Mouse (Mus musculus) stomach, embryonic 16.5 days (tissue): ENCODE results near the gene Myh1. TPM values are rescaled to one million over a fixed set of nuclear protein-coding genes. Genes with fewer than 3 reads are reported as not detected.

Experiments
- ATAC-seq: fragments of 200-750 bp; cut with Nextera tagmentation; 2 replicates; pipeline ENCODE4 v1.8.0; 2017; ENCODE audit warnings: moderate number of reproducible peaks, moderate TSS enrichment; ENCODE audit not compliant: insufficient read depth, low FRiP score
- H3K27ac ChIP-seq: fragments of 300-500 bp; sonication (generic); 2 replicates; pipeline ENCODE4 v1.5.1; 2014; ENCODE audit warnings: low read length
- H3K27me3 ChIP-seq: fragments of 300-500 bp; sonication (generic); 2 replicates; pipeline ENCODE4 v1.6.1; 2014; ENCODE audit warnings: low read length, control low read depth, mixed read lengths; ENCODE audit not compliant: control insufficient read depth, insufficient read depth
- H3K36me3 ChIP-seq: fragments of 300-500 bp; sonication (generic); 2 replicates; pipeline ENCODE4 v1.6.1; 2014; ENCODE audit warnings: low read length; ENCODE audit not compliant: control insufficient read depth, insufficient read depth
- H3K4me1 ChIP-seq: fragments of 300-500 bp; sonication (generic); 2 replicates; pipeline ENCODE4 v1.6.1; 2014; ENCODE audit warnings: low read length, control low read depth, mixed read lengths; ENCODE audit not compliant: control insufficient read depth, insufficient read depth
- H3K4me2 ChIP-seq: fragments of 300-500 bp; sonication (generic); 2 replicates; pipeline ENCODE4 v1.6.1; 2014; ENCODE audit warnings: low read depth, low read length, mixed read lengths
- H3K4me3 ChIP-seq: fragments of 300-500 bp; sonication (generic); replicated peaks from 2 replicates; pipeline ENCODE4 v1.5.1; 2014; ENCODE audit warnings: mild to moderate bottlenecking, low read length
- H3K9ac ChIP-seq: fragments of 300-500 bp; sonication (generic); 2 replicates; pipeline ENCODE4 v1.6.1; 2014; ENCODE audit warnings: low read length
- H3K9me3 ChIP-seq: fragments of 300-500 bp; sonication (generic); replicated peaks from 2 replicates; pipeline ENCODE4 v1.6.1; 2016; ENCODE audit warnings: low read length, control low read depth; ENCODE audit not compliant: control insufficient read depth
- WGBS: fragments of 180-500 bp; shearing (Covaris S2); extraction: QIAGEN DNeasy Blood & Tissue Kit; methylation state at CpG from one replicate; pipeline ENCODE4 v1.1.7; 2014; 5-methylcytosine and 5-hydroxymethylcytosine counted together
- polyA plus RNA-seq: library from polyadenylated mRNA; unstranded; fragments of >200 nt; fragmentation: Nextera tagmentation; extraction: Ambion mirVana; gene quantifications from 2 replicates; pipeline ENCODE4 v1.2.1, GENCODE M21; 2015

Gene Myh1
- polyA plus RNA-seq, 1 experiment from 2014 or later = 0.83 TPM

DNA sequence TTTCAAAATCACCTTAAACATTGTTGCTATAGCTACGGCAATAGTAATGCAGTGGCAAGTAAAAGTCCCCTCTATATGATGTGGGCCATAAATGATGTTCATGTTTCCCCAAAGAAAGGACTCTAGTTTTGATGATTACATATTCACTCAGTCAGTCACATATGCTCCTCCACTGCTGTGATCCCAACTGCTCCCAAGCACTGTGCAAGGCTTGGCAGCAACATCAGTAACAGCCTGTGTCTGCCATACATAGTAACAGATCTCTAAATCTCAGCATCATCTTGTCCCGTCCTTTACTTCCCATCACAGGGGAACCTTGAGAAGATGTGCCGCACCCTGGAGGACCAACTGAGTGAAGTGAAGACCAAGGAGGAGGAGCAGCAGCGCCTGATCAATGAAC lies 53.8 kb downstream of the Myh1 start:
- no peak overlapping the region for H3K9ac ChIP-seq
- H3K27ac ChIP-seq = no peak overlapping the region
- H3K4me3 ChIP-seq = no peak overlapping the region
- WGBS = 87% methylated on average over 4 of the region's 4 CpGs
- no peaks in the 10 kb centered on the region for H3K4me1 ChIP-seq
- no peaks in the 10 kb centered on the region for H3K36me3 ChIP-seq
- H3K9me3 ChIP-seq = no peaks in the 10 kb centered on the region
- no peak overlapping the region for H3K4me2 ChIP-seq
- H3K27me3 ChIP-seq = no peaks in the 10 kb centered on the region
- no peak for ATAC-seq

DNA sequence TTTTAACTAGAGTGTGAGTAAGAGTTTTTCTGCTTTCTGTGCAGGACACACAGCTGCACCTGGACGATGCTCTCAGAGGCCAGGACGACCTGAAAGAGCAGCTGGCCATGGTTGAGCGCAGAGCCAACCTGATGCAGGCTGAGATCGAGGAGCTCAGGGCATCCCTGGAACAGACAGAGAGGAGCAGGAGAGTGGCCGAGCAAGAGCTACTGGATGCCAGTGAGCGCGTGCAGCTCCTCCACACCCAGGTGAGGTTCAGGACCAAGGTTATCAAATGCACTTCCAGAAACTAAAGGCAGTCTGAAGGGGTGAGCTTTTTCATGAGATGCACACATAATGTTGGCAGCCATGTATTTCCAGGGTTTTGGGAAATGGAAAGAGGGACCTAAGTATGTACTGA lies 57.2 kb downstream of the Myh1 start:
- H3K4me3 ChIP-seq = no peak overlapping the region
- no peaks in the 10 kb centered on the region for H3K36me3 ChIP-seq
- no peak overlapping the region for H3K9ac ChIP-seq
- no peaks in the 10 kb centered on the region for H3K9me3 ChIP-seq
- H3K4me1 ChIP-seq = no peaks in the 10 kb centered on the region
- no peak for ATAC-seq
- 78% methylated on average over 7 of the region's 7 CpGs for WGBS
- H3K27ac ChIP-seq = no peak overlapping the region
- no peak overlapping the region for H3K4me2 ChIP-seq
- no peaks in the 10 kb centered on the region for H3K27me3 ChIP-seq

DNA sequence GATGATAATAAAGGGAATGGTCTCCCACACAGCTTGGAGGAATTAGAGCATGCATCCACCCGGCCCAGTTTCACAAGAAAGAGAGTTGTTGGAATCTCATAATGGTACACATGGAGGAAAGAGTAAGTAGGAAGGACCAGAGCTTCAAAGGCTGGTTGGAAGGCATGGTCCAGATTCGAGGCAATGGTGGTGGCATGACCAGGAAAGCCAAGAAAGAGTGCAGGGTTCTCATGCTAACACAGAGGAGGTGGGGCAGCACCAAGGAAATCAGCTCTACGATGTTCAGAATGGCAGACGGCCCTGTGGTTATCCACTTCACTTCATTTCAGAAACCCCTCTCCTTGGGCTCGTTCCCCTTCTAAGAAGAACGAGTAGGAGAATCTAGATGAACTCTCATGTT lies 61.1 kb downstream of the Myh1 start:
- Histone ChIP-seq H3K4me3 (no peak overlapping the region), H3K9me3 (no peaks in the 10 kb centered on the region), H3K27ac (no peak overlapping the region), H3K27me3 (no peaks in the 10 kb centered on the region), H3K4me2 (no peak overlapping the region), H3K4me1 (no peaks in the 10 kb centered on the region), H3K9ac (no peak overlapping the region), H3K36me3 (no peaks in the 10 kb centered on the region)
- WGBS = 80% methylated on average over 6 of the region's 6 CpGs
- no peak for ATAC-seq

Other genes with a start within 250 kb of the Myh1 start
- 0.91 and 1.0 TPM in 2 replicates for gene Tmem238l, start 243.4 kb upstream of the Myh1 start, polyA plus RNA-seq
- 1.8 and 3.6 TPM in 2 replicates for gene Tmem220, start 174.9 kb upstream of the Myh1 start, polyA plus RNA-seq
- gene Adprm, start 147.5 kb upstream of the Myh1 start, polyA plus RNA-seq = 26.6 and 27.1 TPM in 2 replicates
- 15.0 TPM in 2 replicates for gene Sco1, start 147.4 kb upstream of the Myh1 start, polyA plus RNA-seq
- gene Myh3, start 121.8 kb upstream of the Myh1 start, polyA plus RNA-seq = 1.9 and 40.3 TPM in 2 replicates
- gene Myh2, start 29.0 kb upstream of the Myh1 start, polyA plus RNA-seq = 0.04 and 0.21 TPM in 2 replicates
- gene Myh4, start 38.0 kb downstream of the Myh1 start, polyA plus RNA-seq = 0.04 and 2.0 TPM in 2 replicates
- 4.5 and 133 TPM in 2 replicates for gene Myh8, start 77.1 kb downstream of the Myh1 start, polyA plus RNA-seq
- gene Myh13, start 121.6 kb downstream of the Myh1 start, polyA plus RNA-seq = 0.22 TPM in 1 of 2 replicates, not detected in the other